Mouse (Mus musculus): ENCODE data around the gene Mef2c. TPM values are rescaled to one million over a fixed set of nuclear protein-coding genes. Genes with fewer than 3 reads are reported as not detected.

Gene Mef2c
- polyA plus RNA-seq, 1 experiment from 2014 or later = 32.3 TPM

DNA sequence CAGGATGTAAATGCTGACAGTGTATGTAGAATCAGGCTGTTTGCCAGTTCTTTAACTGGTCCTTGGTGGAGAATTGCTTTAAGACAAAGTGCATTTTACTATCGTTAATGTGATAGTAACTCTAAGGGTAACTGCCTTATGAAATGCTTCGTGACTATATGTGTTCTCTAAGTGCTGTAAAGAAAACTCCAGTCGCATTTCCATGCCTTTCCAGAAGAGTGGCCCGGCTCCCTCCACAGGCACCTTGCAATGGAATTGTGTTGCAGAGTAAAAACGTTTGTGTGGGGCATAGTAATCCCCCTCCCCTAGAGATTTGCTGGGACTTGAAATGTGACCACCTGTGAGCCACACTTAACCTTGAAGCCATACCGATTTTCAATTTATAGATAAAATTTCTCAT, 22.2 kb downstream of the Mef2c start:
- Histone ChIP-seq H3K36me3 (no peaks in the 10 kb centered on the region), H3K4me1 (peaks cover 31% of the 10 kb centered on the region), H3K27me3 (replicated peaks) (peaks cover 13% of the 10 kb centered on the region; the same call in 1 of the 2 replicates), H3K27ac (no peak overlapping the region), H3K9me3 (replicated peaks) (no peaks in the 10 kb centered on the region), H3K4me2 (peak overlapping the region; percentile 87), H3K9ac (peak overlapping the region; percentile 58), H3K4me3 (peak overlapping the region; percentile 67)
- 22% methylated on average over 6 of the region's 6 CpGs for WGBS (ENCODE audit: insufficient replicate concordance)
- ATAC-seq = no peak

GRCm38 (mm10) chr13:83527921-83528320, 24.1 kb downstream of the Mef2c start:
- no peaks in the 10 kb centered on the region for H3K9me3 ChIP-seq (replicated peaks)
- H3K27ac ChIP-seq = no peak overlapping the region
- no peak overlapping the region for H3K9ac ChIP-seq
- H3K4me3 ChIP-seq = no peak overlapping the region
- no peak for ATAC-seq
- 0 out of 2 replicates have a peak overlapping the region, but pooled peaks have one; percentile 6 for H3K4me2 ChIP-seq
- peaks cover 35% of the 10 kb centered on the region for H3K4me1 ChIP-seq
- 36% methylated on average over 9 of the region's 9 CpGs for WGBS (ENCODE audit: insufficient replicate concordance)
- H3K27me3 ChIP-seq (replicated peaks) = peaks cover 13% of the 10 kb centered on the region; the same call in 1 of the 2 replicates
- no peaks in the 10 kb centered on the region for H3K36me3 ChIP-seq

- peaks cover 24% of the 10 kb centered on the region for H3K4me1 ChIP-seq
- peak overlapping the region; percentile 26 for H3K4me2 ChIP-seq
- no peaks in the 10 kb centered on the region for H3K36me3 ChIP-seq
- H3K27me3 ChIP-seq (replicated peaks) = no peaks in the 10 kb centered on the region
- H3K9me3 ChIP-seq (replicated peaks) = no peaks in the 10 kb centered on the region
- no peak for ATAC-seq
- no peak overlapping the region for H3K27ac ChIP-seq
- no peak overlapping the region for H3K4me3 ChIP-seq
- 44% methylated on average over 8 of the region's 8 CpGs for WGBS (ENCODE audit: insufficient replicate concordance)
- H3K9ac ChIP-seq = no peak overlapping the region
Observed at GRCm38 (mm10) chr13:83529729-83530314, 26.0 kb downstream of the Mef2c start.

- Histone ChIP-seq H3K27ac (no peak overlapping the region), H3K36me3 (no peaks in the 10 kb centered on the region), H3K9ac (no peak overlapping the region), H3K27me3 (replicated peaks) (no peaks in the 10 kb centered on the region), H3K4me1 (peaks cover 18% of the 10 kb centered on the region), H3K9me3 (replicated peaks) (no peaks in the 10 kb centered on the region), H3K4me3 (no peak overlapping the region), H3K4me2 (no peak overlapping the region)
- WGBS (ENCODE audit: insufficient replicate concordance) = 37% methylated on average over 4 of the region's 4 CpGs
- no peak for ATAC-seq
Observed at GRCm38 (mm10) chr13:83530889-83531288, 27.1 kb downstream of the Mef2c start.

DNA sequence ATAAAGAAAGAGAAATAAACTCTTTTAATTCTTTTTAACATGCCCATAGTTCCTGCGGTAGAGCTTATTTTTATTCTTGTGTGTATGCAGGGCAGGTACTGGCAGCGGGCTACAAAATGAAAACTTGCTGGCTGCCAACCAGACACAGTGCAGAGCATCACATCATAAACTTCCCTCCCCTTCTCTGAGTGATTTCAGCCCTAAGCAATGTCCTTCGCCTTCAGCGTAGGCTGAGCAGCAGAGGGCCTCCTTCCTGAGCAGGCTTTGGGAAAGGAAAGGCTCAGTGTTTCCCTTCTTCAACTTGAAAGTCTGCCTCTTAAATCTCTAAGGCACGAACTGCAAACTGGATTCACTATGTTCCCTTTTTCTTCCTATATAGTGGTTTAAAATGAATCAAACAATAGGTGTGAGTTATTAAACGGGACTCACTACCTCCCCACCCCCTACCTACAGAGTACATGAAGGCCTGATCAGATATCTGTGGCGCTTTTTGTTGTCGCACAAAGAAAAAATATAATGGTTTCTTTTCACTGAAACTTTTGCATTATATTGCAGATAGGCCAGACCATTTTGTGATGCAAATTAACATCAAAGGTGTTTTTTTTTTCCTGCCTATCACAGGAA, 28.2 kb downstream of the Mef2c start:
- Histone ChIP-seq H3K4me3 (no peak overlapping the region), H3K9me3 (replicated peaks) (no peaks in the 10 kb centered on the region), H3K9ac (no peak overlapping the region), H3K27me3 (replicated peaks) (no peaks in the 10 kb centered on the region), H3K4me2 (peak overlapping the region; percentile 24), H3K4me1 (peaks cover 15% of the 10 kb centered on the region), H3K27ac (no peak overlapping the region), H3K36me3 (no peaks in the 10 kb centered on the region)
- ATAC-seq = no peak
- WGBS (ENCODE audit: insufficient replicate concordance) = 35% methylated on average over 8 of the region's 8 CpGs

GRCm38 (mm10) chr13:83536361-83536760, 32.5 kb downstream of the Mef2c start:
- Histone ChIP-seq H3K4me2 (no peak overlapping the region), H3K9ac (no peak overlapping the region), H3K27ac (no peak overlapping the region), H3K9me3 (replicated peaks) (no peaks in the 10 kb centered on the region), H3K36me3 (no peaks in the 10 kb centered on the region), H3K27me3 (replicated peaks) (no peaks in the 10 kb centered on the region), H3K4me3 (no peak overlapping the region), H3K4me1 (peaks cover 11% of the 10 kb centered on the region; the same call in 1 of the 2 replicates)
- 73% methylated on average over 3 of the region's 3 CpGs for WGBS (ENCODE audit: insufficient replicate concordance)
- no peak for ATAC-seq

DNA sequence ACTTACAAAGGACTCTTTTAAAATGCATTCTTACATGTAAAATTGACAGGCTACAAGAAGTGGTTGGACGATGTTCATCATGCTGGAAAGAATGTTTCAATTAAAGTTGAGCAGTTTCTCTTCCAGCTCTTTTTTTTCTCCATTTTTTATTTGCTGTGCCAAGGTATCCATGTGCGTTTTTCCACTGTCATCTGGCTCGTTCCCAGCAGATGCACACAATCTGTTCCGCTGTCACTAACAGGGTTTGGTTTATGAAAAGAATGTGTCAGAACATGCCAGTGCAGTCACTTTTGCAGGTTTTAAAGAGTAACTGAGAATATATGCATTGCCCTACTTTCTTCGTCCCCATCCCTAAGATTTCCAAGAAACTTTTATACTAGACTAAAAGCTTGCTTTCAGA, 33.3 kb downstream of the Mef2c start:
- no peaks in the 10 kb centered on the region for H3K36me3 ChIP-seq
- no peak for ATAC-seq
- H3K4me3 ChIP-seq = no peak overlapping the region
- no peak overlapping the region for H3K27ac ChIP-seq
- H3K9ac ChIP-seq = no peak overlapping the region
- no peak overlapping the region for H3K4me2 ChIP-seq
- 75% methylated on average over 5 of the region's 5 CpGs for WGBS (ENCODE audit: insufficient replicate concordance)
- H3K9me3 ChIP-seq (replicated peaks) = no peaks in the 10 kb centered on the region
- H3K4me1 ChIP-seq = peaks cover 7% of the 10 kb centered on the region; the same call in 1 of the 2 replicates
- H3K27me3 ChIP-seq (replicated peaks) = no peaks in the 10 kb centered on the region

- Histone ChIP-seq H3K27ac (no peak overlapping the region), H3K4me3 (no peak overlapping the region), H3K4me2 (no peak overlapping the region), H3K27me3 (replicated peaks) (no peaks in the 10 kb centered on the region), H3K9ac (no peak overlapping the region), H3K9me3 (replicated peaks) (no peaks in the 10 kb centered on the region), H3K4me1 (peaks cover 14% of the 10 kb centered on the region), H3K36me3 (no peaks in the 10 kb centered on the region)
- ATAC-seq = no peak
Observed at GRCm38 (mm10) chr13:83539921-83540320, 36.1 kb downstream of the Mef2c start.

- Histone ChIP-seq H3K4me2 (no peak overlapping the region), H3K36me3 (no peaks in the 10 kb centered on the region), H3K4me1 (peaks cover 29% of the 10 kb centered on the region), H3K9me3 (replicated peaks) (no peaks in the 10 kb centered on the region), H3K27me3 (replicated peaks) (no peaks in the 10 kb centered on the region), H3K27ac (no peak overlapping the region), H3K9ac (no peak overlapping the region), H3K4me3 (no peak overlapping the region)
- no peak for ATAC-seq
- WGBS (ENCODE audit: insufficient replicate concordance) = 66% methylated on average over 5 of the region's 5 CpGs
Observed at GRCm38 (mm10) chr13:83542666-83543065, 38.8 kb downstream of the Mef2c start.

DNA sequence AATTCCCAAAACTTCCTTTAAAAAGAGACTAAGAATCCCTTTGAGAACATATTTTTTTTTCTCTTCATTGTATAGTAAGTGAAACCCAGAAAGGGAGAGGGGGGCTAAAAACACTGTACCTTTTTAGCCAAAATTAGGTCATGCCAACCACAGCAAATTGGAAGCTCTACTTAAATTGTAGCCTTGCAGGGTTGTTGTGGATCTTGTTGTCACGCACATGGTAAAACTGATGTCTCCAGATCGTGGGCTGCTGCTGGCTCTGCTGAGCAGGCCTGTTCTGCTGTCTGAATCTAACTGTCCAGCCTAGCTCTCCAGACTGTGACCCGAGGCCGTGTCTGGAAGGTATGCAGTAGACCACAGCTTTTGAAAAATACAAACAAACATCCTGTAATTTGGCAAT, 40.9 kb downstream of the Mef2c start:
- H3K27me3 ChIP-seq (replicated peaks) = no peaks in the 10 kb centered on the region
- no peak for ATAC-seq
- no peak overlapping the region for H3K4me3 ChIP-seq
- 50% methylated on average over 4 of the region's 4 CpGs for WGBS (ENCODE audit: insufficient replicate concordance)
- no peak overlapping the region for H3K27ac ChIP-seq
- no peak overlapping the region for H3K9ac ChIP-seq
- no peaks in the 10 kb centered on the region for H3K9me3 ChIP-seq (replicated peaks)
- H3K4me1 ChIP-seq = peaks cover 26% of the 10 kb centered on the region
- H3K4me2 ChIP-seq = no peak overlapping the region
- H3K36me3 ChIP-seq = no peaks in the 10 kb centered on the region

DNA sequence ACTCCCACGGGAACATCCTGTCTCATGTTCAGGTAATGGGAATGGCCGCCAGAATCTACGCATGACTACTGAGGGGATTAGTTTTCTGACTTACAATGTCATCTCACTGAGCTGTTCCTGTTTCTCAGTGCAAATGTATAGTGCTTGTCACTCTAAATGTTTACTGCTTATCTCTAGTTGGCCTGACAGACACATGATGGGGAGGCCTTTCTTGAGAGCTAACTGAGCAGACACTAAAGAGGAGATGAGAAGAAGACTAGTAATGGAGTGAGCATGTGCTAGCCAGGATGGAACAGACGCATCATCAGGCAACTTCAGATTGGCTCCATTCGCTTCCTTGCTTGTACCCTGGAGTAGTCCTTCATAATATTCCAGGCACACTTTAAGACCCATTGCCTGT, 43.0 kb downstream of the Mef2c start:
- Histone ChIP-seq H3K4me3 (no peak overlapping the region), H3K27ac (no peak overlapping the region), H3K4me1 (peaks cover 32% of the 10 kb centered on the region), H3K27me3 (replicated peaks) (no peaks in the 10 kb centered on the region), H3K9ac (no peak overlapping the region), H3K4me2 (no peak overlapping the region), H3K36me3 (no peaks in the 10 kb centered on the region), H3K9me3 (replicated peaks) (no peaks in the 10 kb centered on the region)
- WGBS (ENCODE audit: insufficient replicate concordance) = 70% methylated on average over 5 of the region's 5 CpGs
- peak; percentile 64 for ATAC-seq

DNA sequence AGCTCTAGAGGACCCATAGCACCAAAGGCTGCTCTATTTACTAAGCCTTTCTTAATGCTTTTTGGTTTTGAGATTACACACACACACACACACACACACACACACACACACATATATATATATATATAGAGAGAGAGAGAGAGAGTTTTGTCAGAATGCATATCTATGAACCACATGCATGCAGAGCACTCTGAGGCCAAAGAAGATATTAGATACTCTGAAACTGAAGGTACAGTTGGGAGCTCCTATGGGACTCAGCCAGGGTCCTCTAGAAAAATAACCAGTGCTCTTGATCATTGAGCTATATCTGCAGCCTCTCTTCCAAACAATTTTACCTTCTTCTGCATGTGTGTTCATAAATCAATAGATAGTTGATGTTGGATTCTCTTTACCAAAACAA, 47.4 kb downstream of the Mef2c start:
- ATAC-seq = peak; percentile 83
- no peaks in the 10 kb centered on the region for H3K27me3 ChIP-seq (replicated peaks)
- H3K27ac ChIP-seq = no peak overlapping the region
- H3K4me1 ChIP-seq = peaks cover 36% of the 10 kb centered on the region
- H3K4me3 ChIP-seq = no peak overlapping the region
- no peaks in the 10 kb centered on the region for H3K9me3 ChIP-seq (replicated peaks)
- H3K36me3 ChIP-seq = no peaks in the 10 kb centered on the region
- H3K4me2 ChIP-seq = no peak overlapping the region
- H3K9ac ChIP-seq = no peak overlapping the region

GRCm38 (mm10) chr13:83552051-83552450, 48.2 kb downstream of the Mef2c start:
- Histone ChIP-seq H3K27ac (no peak overlapping the region), H3K27me3 (replicated peaks) (no peaks in the 10 kb centered on the region), H3K9me3 (replicated peaks) (no peaks in the 10 kb centered on the region), H3K4me1 (peaks cover 29% of the 10 kb centered on the region), H3K4me3 (no peak overlapping the region), H3K4me2 (no peak overlapping the region), H3K9ac (no peak overlapping the region), H3K36me3 (no peaks in the 10 kb centered on the region)
- peak; percentile 82 for ATAC-seq
- WGBS (ENCODE audit: insufficient replicate concordance) = 20% methylated on average over 1 of the region's 1 CpGs
